Mouse (Mus musculus): ENCODE data around the gene Nploc4.
"Not testable (repeated sequence)": the region's sequence is repeated elsewhere in the genome, so short reads cannot be mapped to it uniquely, and the experiment has no call there.

- TF ChIP-seq CTCF (IDR thresholded peaks at IDR 0.05; ENCODE audit: borderline replicate concordance, extremely low read depth, insufficient read depth, insufficient read length); POLR2A (IDR thresholded peaks at IDR 0.05; ENCODE audit: borderline replicate concordance, extremely low read depth, insufficient read depth, insufficient read length, poor library complexity, severe bottlenecking): not testable (repeated sequence)
Observed at GRCm38 (mm10) chr11:120346383-120347034, 91.0 kb downstream of the Nploc4 start.

Measured in brain, embryonic 14.5 days (tissue).